In the genomic region with DNA sequence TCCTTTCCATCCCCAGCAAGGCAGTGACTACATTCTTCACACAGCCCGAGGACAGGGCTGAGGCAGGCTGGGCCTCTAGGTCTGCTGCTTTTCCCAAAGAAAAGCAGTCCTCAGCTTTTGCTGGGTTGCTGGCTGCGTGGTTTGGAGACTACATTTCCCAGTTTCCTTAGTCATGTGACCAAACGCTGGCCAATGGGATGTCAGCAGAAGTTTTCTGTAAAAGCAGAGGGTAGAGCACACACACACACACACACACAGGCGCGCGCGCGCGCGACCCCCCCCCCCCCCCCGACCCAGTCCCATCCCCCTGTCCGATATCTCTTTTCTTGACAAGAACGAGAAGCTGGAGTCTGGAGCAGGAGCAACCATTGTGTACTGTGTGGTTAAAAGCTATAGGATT, we compare ENCODE assay signal across 8 mouse cellular contexts. TPM values are rescaled to one million over a fixed set of nuclear protein-coding genes. Genes with fewer than 3 reads are reported as not detected.
A peak's percentile ranks its signal among the peaks of the same experiment; 100 is the strongest.
DNase-seq lines count a peak whose midpoint lies in the region; ATAC-seq and TF ChIP-seq lines count a peak whose summit lies in the region.

No protein-coding gene starts in this region.

- H3K9me3 ChIP-seq in hindbrain, embryonic 12.5 days (replicated peaks): no peaks in the 10 kb centered on the region
- H3K9me3 ChIP-seq in lung, embryonic 14.5 days (ENCODE audit: low read depth, low read length): no peaks in the 10 kb centered on the region

- H3K4me2 ChIP-seq in hindbrain, embryonic 12.5 days (replicated peaks): peak overlapping the region; percentile 51
- H3K4me2 ChIP-seq in lung, embryonic 14.5 days: peak overlapping the region; percentile 69

- ATAC-seq in hindbrain, embryonic 12.5 days (ENCODE audit: low FRiP score): peak; percentile 24
- ATAC-seq in lung, embryonic 14.5 days (ENCODE audit: insufficient read depth): peak; percentile 8; the same call in 1 of the 2 replicates

- no peak overlapping the region for H3K4me3 ChIP-seq in hindbrain, embryonic 12.5 days
- no peak overlapping the region for H3K4me3 ChIP-seq in lung, embryonic 14.5 days (ENCODE audit: low read depth, low read length)

- H3K27ac ChIP-seq in hindbrain, embryonic 12.5 days: peak overlapping the region; percentile 73; the same call in 1 of the 2 replicates
- peak overlapping the region; percentile 97 for H3K27ac ChIP-seq in lung, embryonic 14.5 days (ENCODE audit: low read depth)

- peak overlapping the region; percentile 51; the same call in 1 of the 2 replicates for H3K9ac ChIP-seq in hindbrain, embryonic 12.5 days
- peak overlapping the region; percentile 60 for H3K9ac ChIP-seq in lung, embryonic 14.5 days

- WGBS in hindbrain, embryonic 12.5 days: 0% methylated on average over 12 of the region's 13 CpGs
- WGBS in lung, embryonic 14.5 days: 0% methylated on average over 13 of the region's 13 CpGs

- peaks cover 54% of the 10 kb centered on the region for H3K4me1 ChIP-seq in hindbrain, embryonic 12.5 days
- peaks cover 23% of the 10 kb centered on the region for H3K4me1 ChIP-seq in lung, embryonic 14.5 days (ENCODE audit: insufficient read depth)

- H3K27me3 ChIP-seq in hindbrain, embryonic 12.5 days: no peaks in the 10 kb centered on the region
- no peaks in the 10 kb centered on the region for H3K27me3 ChIP-seq in lung, embryonic 14.5 days (ENCODE audit: insufficient read depth, low read length)

- no peak for TF ChIP-seq CTCF in lung, embryonic 14.5 days (IDR thresholded peaks at IDR 0.05; ENCODE audit: low read depth)

- peak; percentile 85 for DNase-seq in ES-CJ7 (ENCODE audit: low read depth, low spot score)
- peak; percentile 53 for DNase-seq in c-Kit-positive CD71-positive TER-119-negative erythroid progenitor cells, embryonic 14.5 days (ENCODE audit: low read depth)
- DNase-seq in frontal cortex, postnatal 14 days (ENCODE audit: low spot score in 2 of 2): peak; percentile 62 to 66
- DNase-seq in layer of hippocampus, adult 9-10 months (ENCODE audit: low spot score): peak; percentile 61
- peak; percentile 90 for DNase-seq in lung, embryonic 14.5 days
- DNase-seq in retina, postnatal 1 day: peak; percentile 85
- DNase-seq in spleen, adult 12 weeks (ENCODE audit: low spot score): no peak

- H3K36me3 ChIP-seq in hindbrain, embryonic 12.5 days: no peaks in the 10 kb centered on the region
- no peaks in the 10 kb centered on the region for H3K36me3 ChIP-seq in lung, embryonic 14.5 days (ENCODE audit: insufficient read depth)

RNA-seq across cellular contexts. Expression of a gene that starts 20.1 kb away (rescaled TPM):
- polyA plus RNA-seq in hindbrain, embryonic 12.5 days (2016; fragmentation: Nextera tagmentation; extraction: Ambion mirVana): 1.9 and 2.2 TPM in 2 replicates
- polyA plus RNA-seq in lung, embryonic 14.5 days (2014; fragmentation: Nextera tagmentation; extraction: Ambion mirVana): 3.9 and 4.3 TPM in 2 replicates

RNA-seq across cellular contexts. Expression of a gene that starts 24.3 kb away (rescaled TPM):
- polyA plus RNA-seq in hindbrain, embryonic 12.5 days (2016; fragmentation: Nextera tagmentation; extraction: Ambion mirVana): 97.2 and 102 TPM in 2 replicates
- 88.3 and 96.0 TPM in 2 replicates for polyA plus RNA-seq in lung, embryonic 14.5 days (2014; fragmentation: Nextera tagmentation; extraction: Ambion mirVana)

RNA-seq across cellular contexts. Expression of a gene that starts 46.8 kb away (rescaled TPM):
- 38.9 and 40.6 TPM in 2 replicates for polyA plus RNA-seq in hindbrain, embryonic 12.5 days (2016; fragmentation: Nextera tagmentation; extraction: Ambion mirVana)
- polyA plus RNA-seq in lung, embryonic 14.5 days (2014; fragmentation: Nextera tagmentation; extraction: Ambion mirVana): 32.1 and 34.5 TPM in 2 replicates

RNA-seq across cellular contexts. Expression of a gene that starts 51.4 kb away (rescaled TPM):
- polyA plus RNA-seq in hindbrain, embryonic 12.5 days (2016; fragmentation: Nextera tagmentation; extraction: Ambion mirVana): 38.8 and 38.9 TPM in 2 replicates
- polyA plus RNA-seq in lung, embryonic 14.5 days (2014; fragmentation: Nextera tagmentation; extraction: Ambion mirVana): 15.7 and 15.9 TPM in 2 replicates
